Mouse (Mus musculus) neutrophil, adult 5-6 weeks (primary cell): ENCODE results near the gene Cdc42ep4. TPM values are rescaled to one million over a fixed set of nuclear protein-coding genes. Genes with fewer than 3 reads are reported as not detected.

ENCODE experiments used
- ATAC-seq: fragments of 151-379, 151-347 bp; 2 replicates; pipeline ENCODE4 v1.8.0; 2017; ENCODE audit warnings: mild to moderate bottlenecking, moderate TSS enrichment; ENCODE audit not compliant: insufficient number of reproducible peaks, poor library complexity, low FRiP score, severe bottlenecking; ENCODE audit errors: extremely low read depth
- total RNA-seq: library from RNA; stranded (forward); fragments of 200-1000 nt; gene quantifications from 2 replicates; pipeline ENCODE4 v1.2.3, GENCODE M21; 2017

Cdc42ep4 gene
- 14.5 and 17.9 TPM in 2 replicates for total RNA-seq

- peak; percentile 86 for ATAC-seq
These were observed at the start of gene Cdc42ep4 for GRCm38 (mm10) chr11:113751484-113752084. TSS of gene Cdc42ep4 (minus strand) at chr11:113751881.

GRCm38 (mm10) chr11:113800026-113800425, 48.3 kb upstream of the Cdc42ep4 start:
- ATAC-seq = no peak

GRCm38 (mm10) chr11:113799041-113799447, 47.4 kb upstream of the Cdc42ep4 start:
- no peak for ATAC-seq

GRCm38 (mm10) chr11:113798011-113798410, 46.3 kb upstream of the Cdc42ep4 start:
- ATAC-seq = no peak

- no peak for ATAC-seq
These were observed 45.6 kb upstream of the Cdc42ep4 start for GRCm38 (mm10) chr11:113797014-113797983.

- ATAC-seq = no peak
These were observed 44.2 kb upstream of the Cdc42ep4 start for GRCm38 (mm10) chr11:113795846-113796245.

- no peak for ATAC-seq
These were observed 39.9 kb upstream of the Cdc42ep4 start for GRCm38 (mm10) chr11:113791357-113792215.

GRCm38 (mm10) chr11:113789101-113789500, 37.4 kb upstream of the Cdc42ep4 start:
- no peak for ATAC-seq

GRCm38 (mm10) chr11:113788183-113788789, 36.6 kb upstream of the Cdc42ep4 start:
- ATAC-seq = peak; percentile 72

- ATAC-seq = no peak
These were observed 35.9 kb upstream of the Cdc42ep4 start for GRCm38 (mm10) chr11:113787432-113788182.

GRCm38 (mm10) chr11:113787009-113787408, 35.3 kb upstream of the Cdc42ep4 start:
- peak; percentile 11; the same call in 1 of the 2 replicates for ATAC-seq

GRCm38 (mm10) chr11:113786395-113786794, 34.7 kb upstream of the Cdc42ep4 start:
- no peak for ATAC-seq

- no peak for ATAC-seq
These were observed 33.9 kb upstream of the Cdc42ep4 start for GRCm38 (mm10) chr11:113785406-113786171.

- ATAC-seq = no peak
These were observed 33.1 kb upstream of the Cdc42ep4 start for GRCm38 (mm10) chr11:113784656-113785396.

GRCm38 (mm10) chr11:113782496-113782895, 30.8 kb upstream of the Cdc42ep4 start:
- ATAC-seq = no peak

- no peak for ATAC-seq
These were observed 30.3 kb upstream of the Cdc42ep4 start for GRCm38 (mm10) chr11:113782006-113782405.

GRCm38 (mm10) chr11:113779680-113780041, 28.0 kb upstream of the Cdc42ep4 start:
- ATAC-seq = no peak
